ENCODE assay signal across 23 mouse cellular contexts in the genomic region with DNA sequence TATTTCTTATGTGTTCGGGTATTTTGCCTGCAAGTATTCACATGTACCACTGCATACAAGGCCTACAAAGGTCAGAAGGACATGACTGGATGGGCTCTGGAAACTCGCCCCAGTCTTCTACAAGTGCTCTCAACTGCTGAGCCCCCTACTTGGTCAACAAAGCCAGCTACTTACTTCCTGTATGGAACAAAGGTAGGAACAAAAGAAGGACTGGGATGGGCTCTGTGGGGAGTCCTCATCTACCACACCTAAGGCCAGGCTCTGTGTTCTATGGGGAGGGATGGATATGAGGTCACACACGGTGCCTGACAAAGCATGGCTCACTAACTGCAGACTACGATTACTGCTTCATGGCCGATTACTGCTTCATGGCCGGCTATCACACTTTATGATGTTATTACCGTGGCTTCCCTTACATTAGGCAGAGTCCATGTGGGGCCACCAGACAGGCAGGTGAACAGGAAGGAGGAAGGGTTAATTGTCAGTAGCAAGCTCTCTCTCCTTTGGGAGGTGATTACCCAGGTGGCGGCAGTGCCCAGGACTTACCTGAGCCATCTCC. TPM values are rescaled to one million over a fixed set of nuclear protein-coding genes. Genes with fewer than 3 reads are reported as not detected.
"Had no signal": no experiment of that assay in that cellular context is flagged by ENCODE, and none has a peak within 500 bp of the region (broad histone marks: within the 10 kb centered on the region; RNA-seq: fewer than 3 reads in every experiment).

No protein-coding gene starts in this region.

- H3K4me3 ChIP-seq: layer of hippocampus, adult 2 months; liver, embryonic 13.5 days had no signal

- H3K4me2 ChIP-seq: liver, embryonic 13.5 days; lung, embryonic 14.5 days; midbrain, embryonic 11.5 days had no signal

- H3K27ac ChIP-seq: kidney, postnatal 0 days; layer of hippocampus, adult 2 months; liver, embryonic 13.5 days had no signal

- H3K9me3 ChIP-seq: liver, embryonic 13.5 days had no signal

- DNase-seq: kidney, adult 2 months; kidney, postnatal 25 days; layer of hippocampus, adult 9-11 months; liver, embryonic 13.5 days; lung, embryonic 14.5 days; lung, postnatal 4 days; midbrain, embryonic 14.5 days; right cerebral cortex, postnatal 14 days; right cerebral cortex, postnatal 4 days; thymus, adult 18-20 months; thymus, postnatal 14 days; thymus, postnatal 4 days had no signal

- H3K27me3 ChIP-seq: liver, embryonic 13.5 days had no signal

- H3K9ac ChIP-seq: liver, embryonic 13.5 days; lung, embryonic 14.5 days had no signal

- ATAC-seq: lung, postnatal 0 days had no signal

RNA-seq across cellular contexts. Expression of gene Cort, which starts 30.9 kb away (rescaled TPM):
- total RNA-seq: liver, adult 2 months; megakaryocyte-erythroid progenitor cell, adult 5-6 weeks had no signal
- polyA plus RNA-seq: kidney, adult 2 months; kidney, embryonic 14.5 days; limb, embryonic 11.5 days; liver, adult 2 months; liver, embryonic 13.5 days; liver, embryonic 16.5 days; lung, embryonic 14.5 days; midbrain, embryonic 14.5 days; neural tube, embryonic 11.5 days; testis, adult 2 months had no signal
